Mouse (Mus musculus): ENCODE data around the gene Srcin1. TPM values are rescaled to one million over a fixed set of nuclear protein-coding genes. Genes with fewer than 3 reads are reported as not detected.

Srcin1 gene
- polyA plus RNA-seq, 1 experiment = 0.32 TPM

- TF ChIP-seq CTCF (IDR thresholded peaks at IDR 0.05; ENCODE audit: borderline replicate concordance, control insufficient read depth, extremely low read depth, insufficient read depth, low read length, poor library complexity) (no peak), POLR2A (IDR thresholded peaks at IDR 0.05; ENCODE audit: control insufficient read depth, extremely low read depth, insufficient read depth, low read length, poor library complexity) (no peak)
- 74% methylated on average over 12 of the region's 12 CpGs for WGBS
- H3K27me3 ChIP-seq (ENCODE audit: control insufficient read depth, insufficient read depth, low read length) = peaks cover 30% of the 10 kb centered on the region
- no peaks in the 10 kb centered on the region for H3K36me3 ChIP-seq (ENCODE audit: control insufficient read depth, insufficient read depth, low read length)
- H3K4me1 ChIP-seq (replicated peaks; ENCODE audit: control insufficient read depth, insufficient read depth, low read length) = peaks cover 18% of the 10 kb centered on the region
- H3K4me3 ChIP-seq (ENCODE audit: control insufficient read depth, insufficient read depth, low read length) = no peak overlapping the region
- DNase-seq = no peak
- H3K27ac ChIP-seq (ENCODE audit: control insufficient read depth, insufficient read depth, low read length) = no peak overlapping the region
These were observed 38.4 kb downstream of the Srcin1 start for GRCm38 (mm10) chr11:97537580-97538089.

GRCm38 (mm10) chr11:97536835-97537579 is 39.0 kb downstream of the Srcin1 start:
- 5% methylated on average over 36 of the region's 36 CpGs for WGBS
- Histone ChIP-seq H3K27ac (ENCODE audit: control insufficient read depth, insufficient read depth, low read length) (no peak overlapping the region), H3K36me3 (ENCODE audit: control insufficient read depth, insufficient read depth, low read length) (no peaks in the 10 kb centered on the region), H3K4me3 (ENCODE audit: control insufficient read depth, insufficient read depth, low read length) (no peak overlapping the region; the same call in 1 of the 2 replicates), H3K4me1 (replicated peaks; ENCODE audit: control insufficient read depth, insufficient read depth, low read length) (peaks cover 24% of the 10 kb centered on the region), H3K27me3 (ENCODE audit: control insufficient read depth, insufficient read depth, low read length) (peaks cover 30% of the 10 kb centered on the region)
- TF ChIP-seq CTCF (IDR thresholded peaks at IDR 0.05; ENCODE audit: borderline replicate concordance, control insufficient read depth, extremely low read depth, insufficient read depth, low read length, poor library complexity) = no peak
- DNase-seq = no peak

GRCm38 (mm10) chr11:97536083-97536747 is 39.8 kb downstream of the Srcin1 start:
- Histone ChIP-seq H3K4me3 (ENCODE audit: control insufficient read depth, insufficient read depth, low read length) (no peak overlapping the region), H3K27ac (ENCODE audit: control insufficient read depth, insufficient read depth, low read length) (no peak overlapping the region), H3K36me3 (ENCODE audit: control insufficient read depth, insufficient read depth, low read length) (no peaks in the 10 kb centered on the region), H3K4me1 (replicated peaks; ENCODE audit: control insufficient read depth, insufficient read depth, low read length) (peaks cover 27% of the 10 kb centered on the region), H3K27me3 (ENCODE audit: control insufficient read depth, insufficient read depth, low read length) (peaks cover 30% of the 10 kb centered on the region)
- 14% methylated on average over 35 of the region's 35 CpGs for WGBS
- DNase-seq = no peak
- TF ChIP-seq CTCF (IDR thresholded peaks at IDR 0.05; ENCODE audit: borderline replicate concordance, control insufficient read depth, extremely low read depth, insufficient read depth, low read length, poor library complexity) (no peak), POLR2A (IDR thresholded peaks at IDR 0.05; ENCODE audit: control insufficient read depth, extremely low read depth, insufficient read depth, low read length, poor library complexity) (no peak)

GRCm38 (mm10) chr11:97535660-97536059 is 40.3 kb downstream of the Srcin1 start:
- Histone ChIP-seq H3K36me3 (ENCODE audit: control insufficient read depth, insufficient read depth, low read length) (no peaks in the 10 kb centered on the region), H3K4me3 (ENCODE audit: control insufficient read depth, insufficient read depth, low read length) (no peak overlapping the region), H3K27ac (ENCODE audit: control insufficient read depth, insufficient read depth, low read length) (no peak overlapping the region), H3K27me3 (ENCODE audit: control insufficient read depth, insufficient read depth, low read length) (peaks cover 30% of the 10 kb centered on the region), H3K4me1 (replicated peaks; ENCODE audit: control insufficient read depth, insufficient read depth, low read length) (peaks cover 27% of the 10 kb centered on the region)
- no peak for TF ChIP-seq POLR2A (IDR thresholded peaks at IDR 0.05; ENCODE audit: control insufficient read depth, extremely low read depth, insufficient read depth, low read length, poor library complexity)
- no peak for DNase-seq
- 37% methylated on average over 5 of the region's 5 CpGs for WGBS

GRCm38 (mm10) chr11:97535308-97535630 is 40.7 kb downstream of the Srcin1 start:
- no peak overlapping the region for H3K27ac ChIP-seq (ENCODE audit: control insufficient read depth, insufficient read depth, low read length)
- peaks cover 30% of the 10 kb centered on the region for H3K27me3 ChIP-seq (ENCODE audit: control insufficient read depth, insufficient read depth, low read length)
- no peak overlapping the region for H3K4me3 ChIP-seq (ENCODE audit: control insufficient read depth, insufficient read depth, low read length)
- WGBS = 31% methylated on average over 5 of the region's 5 CpGs
- no peaks in the 10 kb centered on the region for H3K36me3 ChIP-seq (ENCODE audit: control insufficient read depth, insufficient read depth, low read length)
- H3K4me1 ChIP-seq (replicated peaks; ENCODE audit: control insufficient read depth, insufficient read depth, low read length) = peaks cover 27% of the 10 kb centered on the region
- TF ChIP-seq CTCF (IDR thresholded peaks at IDR 0.05; ENCODE audit: borderline replicate concordance, control insufficient read depth, extremely low read depth, insufficient read depth, low read length, poor library complexity) = no peak
- TF ChIP-seq POLR2A (IDR thresholded peaks at IDR 0.05; ENCODE audit: control insufficient read depth, extremely low read depth, insufficient read depth, low read length, poor library complexity) = no peak
- no peak for DNase-seq

- DNase-seq = peak; percentile 20
- Histone ChIP-seq H3K27ac (ENCODE audit: control insufficient read depth, insufficient read depth, low read length) (no peak overlapping the region), H3K27me3 (ENCODE audit: control insufficient read depth, insufficient read depth, low read length) (peaks cover 30% of the 10 kb centered on the region), H3K4me1 (replicated peaks; ENCODE audit: control insufficient read depth, insufficient read depth, low read length) (peaks cover 27% of the 10 kb centered on the region), H3K36me3 (ENCODE audit: control insufficient read depth, insufficient read depth, low read length) (no peaks in the 10 kb centered on the region), H3K4me3 (ENCODE audit: control insufficient read depth, insufficient read depth, low read length) (no peak overlapping the region)
- whole genome bisulfite sequencing = 3% methylated on average over 95 of the region's 95 CpGs
- TF ChIP-seq CTCF (IDR thresholded peaks at IDR 0.05; ENCODE audit: borderline replicate concordance, control insufficient read depth, extremely low read depth, insufficient read depth, low read length, poor library complexity) = no peak
- TF ChIP-seq POLR2A (IDR thresholded peaks at IDR 0.05; ENCODE audit: control insufficient read depth, extremely low read depth, insufficient read depth, low read length, poor library complexity) = no peak
These were observed 41.3 kb downstream of the Srcin1 start for GRCm38 (mm10) chr11:97534442-97535307.
